Mouse (Mus musculus) stomach, postnatal 0 days (tissue): Measurements from ENCODE around the gene Insig1.

Experiments
- CTCF ChIP-seq: IDR thresholded peaks from 2 replicates; pipeline ENCODE4 v1.5.1; 2016; ENCODE audit warnings: antibody characterized with exemption, low read depth, mild to moderate bottlenecking, moderate library complexity
- EP300 ChIP-seq: optimal IDR thresholded peaks from 2 replicates; pipeline ENCODE3; 2016; ENCODE audit warnings: antibody characterized with exemption

GRCm38 (mm10) chr5:28118531-28118925 is 47.4 kb downstream of the Insig1 start:
- TF ChIP-seq CTCF (no peak), EP300 (no peak)
